Mouse (Mus musculus) neutrophil, adult 59 days (primary cell): ENCODE data around the gene Fgf6. TPM values are rescaled to one million over a fixed set of nuclear protein-coding genes. Genes with fewer than 3 reads are reported as not detected.

Experiments
- total RNA-seq, 2 experiments: library from RNA; stranded (reverse); gene quantifications; 1 replicate in 1 of 2; 2 replicates in 1 of 2; pipeline ENCODE4 v1.2.4; 2023

The Fgf6 gene
- not detected for total RNA-seq

GRCm38 (mm10) chr6:127014906-127015770, at the start of gene Fgf6:
TSS of gene Fgf6 (plus strand) at chr6:127015586.

GRCm38 (mm10) chr6:127072817-127073216, 57.4 kb downstream of the Fgf6 start, which contains the start of gene Fgf23:
TSS of gene Fgf23 (plus strand) at chr6:127072902.

Other genes starting within 250 kb of the Fgf6 start
- 10 to 100 TPM; 42.7 to 46.2 TPM for gene Ndufa9, start 166.4 kb upstream of the Fgf6 start, total RNA-seq
- not detected for gene Akap3, start 162.5 kb upstream of the Fgf6 start, total RNA-seq
- gene Dyrk4, start 93.7 kb upstream of the Fgf6 start, total RNA-seq: not detected
- gene Rad51ap1, start 76.0 kb upstream of the Fgf6 start, total RNA-seq: 10 to 100 TPM; 18.0 to 20.3 TPM
- gene D6Wsu163e, start 75.6 kb upstream of the Fgf6 start, total RNA-seq: 10 to 100 TPM; 16.9 to 20.3 TPM
- not detected for gene Fgf23, start 57.3 kb downstream of the Fgf6 start, total RNA-seq
- 1 to 10 TPM; 3.4 to 4.3 TPM for gene Tigar, start 94.0 kb downstream of the Fgf6 start, total RNA-seq
- 10 to 100 TPM; 12.2 to 18.5 TPM for gene Ccnd2, start 136.6 kb downstream of the Fgf6 start, total RNA-seq